Mouse (Mus musculus) urinary bladder, postnatal 10 days (tissue): ENCODE measurements around the gene Tmed2.
"Not testable (repeated sequence)": the region's sequence is repeated elsewhere in the genome, so short reads cannot be mapped to it uniquely, and the experiment has no call there.

Source experiments
- DNase-seq: peaks from one replicate; pipeline ENCODE4 v3.0.0; 2022; ENCODE audit warnings: low spot score

Tmed2 gene

GRCm38 (mm10) chr5:124540383-124540786 lies at the start of gene Tmed2:
Tmed2 (plus strand) TSS chr5:124540695.
- DNase-seq: peak; percentile 72

- DNase-seq: no peak
Measured at GRCm38 (mm10) chr5:124491732-124492131, 48.8 kb upstream of the Tmed2 start.

- no peak for DNase-seq
Measured at GRCm38 (mm10) chr5:124492618-124493017, 47.9 kb upstream of the Tmed2 start.

- DNase-seq: no peak
Measured at GRCm38 (mm10) chr5:124493455-124493854, 47.0 kb upstream of the Tmed2 start.

- no peak for DNase-seq
Measured at GRCm38 (mm10) chr5:124495547-124495946, 44.9 kb upstream of the Tmed2 start.

GRCm38 (mm10) chr5:124496614-124497514 lies 43.6 kb upstream of the Tmed2 start:
- no peak for DNase-seq

GRCm38 (mm10) chr5:124498221-124498876 lies 42.1 kb upstream of the Tmed2 start:
- no peak for DNase-seq

- no peak for DNase-seq
Measured at GRCm38 (mm10) chr5:124499001-124499400, 41.5 kb upstream of the Tmed2 start.

GRCm38 (mm10) chr5:124500037-124500436 lies 40.5 kb upstream of the Tmed2 start:
- DNase-seq: not testable (repeated sequence)

GRCm38 (mm10) chr5:124500573-124500972 lies 39.9 kb upstream of the Tmed2 start:
- no peak for DNase-seq

GRCm38 (mm10) chr5:124501541-124501940 lies 39.0 kb upstream of the Tmed2 start:
- no peak for DNase-seq

GRCm38 (mm10) chr5:124503742-124504141 lies 36.8 kb upstream of the Tmed2 start:
- DNase-seq: no peak

GRCm38 (mm10) chr5:124505235-124505634 lies 35.3 kb upstream of the Tmed2 start:
- DNase-seq: no peak

- DNase-seq: no peak
Measured at GRCm38 (mm10) chr5:124506731-124507359, 33.6 kb upstream of the Tmed2 start.

GRCm38 (mm10) chr5:124509200-124509599 lies 31.3 kb upstream of the Tmed2 start:
- no peak for DNase-seq

- no peak for DNase-seq
Measured at GRCm38 (mm10) chr5:124509742-124510237, 30.7 kb upstream of the Tmed2 start.

GRCm38 (mm10) chr5:124510536-124511050 lies 29.9 kb upstream of the Tmed2 start:
- DNase-seq: no peak

- DNase-seq: no peak
Measured at GRCm38 (mm10) chr5:124515789-124516188, 24.7 kb upstream of the Tmed2 start.

GRCm38 (mm10) chr5:124518648-124519047 lies 21.8 kb upstream of the Tmed2 start:
- no peak for DNase-seq

- DNase-seq: no peak
Measured at GRCm38 (mm10) chr5:124521588-124521987, 18.9 kb upstream of the Tmed2 start.

GRCm38 (mm10) chr5:124523032-124523431 lies 17.5 kb upstream of the Tmed2 start:
- DNase-seq: no peak

- DNase-seq: no peak
Measured at GRCm38 (mm10) chr5:124524943-124525342, 15.6 kb upstream of the Tmed2 start.
